Mouse (Mus musculus): ENCODE measurements at regions not wholly inside any gene's neighbourhood (a gene's known extent, or its start where the extent isn't known, plus 50 kb on each side); places are given as distances from the start of the nearest gene placed in this dataset.
A peak's percentile ranks its signal among the peaks of the same experiment; 100 is the strongest.

- TF ChIP-seq POLR2A (IDR thresholded peaks at IDR 0.05; ENCODE audit: control insufficient read depth in 1 of 2, insufficient read depth in 1 of 2, low read depth in 1 of 2, low read length in 2 of 2, poor library complexity in 1 of 2) = no peak
- TF ChIP-seq EP300 (IDR thresholded peaks at IDR 0.05; ENCODE audit: low read depth in 1 of 2, low read length in 2 of 2) = peak; percentile 56 to 72
- no peak for TF ChIP-seq ZKSCAN1 (IDR thresholded peaks at IDR 0.05; ENCODE audit: low read depth, low read length)
- TF ChIP-seq GABPA (IDR thresholded peaks at IDR 0.05; ENCODE audit: low read depth, low read length) = no peak
- no peak for TF ChIP-seq SIN3A (IDR thresholded peaks at IDR 0.05; ENCODE audit: low read length)
- no peak for TF ChIP-seq USF2 (IDR thresholded peaks at IDR 0.05; ENCODE audit: borderline replicate concordance in 1 of 2, insufficient read depth in 1 of 2, low read depth in 1 of 2, low read length in 2 of 2)
- no peak for TF ChIP-seq UBTF (IDR thresholded peaks at IDR 0.05; ENCODE audit: borderline replicate concordance, insufficient read depth, low read depth, low read length)
- peak; percentile 36 for TF ChIP-seq TAL1 (IDR thresholded peaks at IDR 0.05; ENCODE audit: low read length)
- TF ChIP-seq CTCF (IDR thresholded peaks at IDR 0.05 in 2 of 3, conservative IDR thresholded peaks at IDR 0.05 in 1 of 3; ENCODE audit: control insufficient read depth in 1 of 3, insufficient read depth in 1 of 3, low read depth in 2 of 3, low read length in 3 of 3, poor library complexity in 1 of 3, severe bottlenecking in 1 of 3) = no peak
- no peak for TF ChIP-seq MAX (IDR thresholded peaks at IDR 0.05; ENCODE audit: low read length)
- TF ChIP-seq TCF12 (IDR thresholded peaks at IDR 0.05; ENCODE audit: low read depth, low read length) = peak; percentile 45; the same call in 1 of the 2 replicates
- no peak for TF ChIP-seq USF1 (IDR thresholded peaks at IDR 0.05; ENCODE audit: low read depth, low read length)
- TF ChIP-seq CHD2 (IDR thresholded peaks at IDR 0.05; ENCODE audit: low read length) = no peak
Measured at GRCm38 (mm10) chr6:102774580-102774979, 201.7 kb upstream of the Cntn3 start.
